Comparison of ENCODE assay signal across 8 mouse cellular contexts in the genomic region with DNA sequence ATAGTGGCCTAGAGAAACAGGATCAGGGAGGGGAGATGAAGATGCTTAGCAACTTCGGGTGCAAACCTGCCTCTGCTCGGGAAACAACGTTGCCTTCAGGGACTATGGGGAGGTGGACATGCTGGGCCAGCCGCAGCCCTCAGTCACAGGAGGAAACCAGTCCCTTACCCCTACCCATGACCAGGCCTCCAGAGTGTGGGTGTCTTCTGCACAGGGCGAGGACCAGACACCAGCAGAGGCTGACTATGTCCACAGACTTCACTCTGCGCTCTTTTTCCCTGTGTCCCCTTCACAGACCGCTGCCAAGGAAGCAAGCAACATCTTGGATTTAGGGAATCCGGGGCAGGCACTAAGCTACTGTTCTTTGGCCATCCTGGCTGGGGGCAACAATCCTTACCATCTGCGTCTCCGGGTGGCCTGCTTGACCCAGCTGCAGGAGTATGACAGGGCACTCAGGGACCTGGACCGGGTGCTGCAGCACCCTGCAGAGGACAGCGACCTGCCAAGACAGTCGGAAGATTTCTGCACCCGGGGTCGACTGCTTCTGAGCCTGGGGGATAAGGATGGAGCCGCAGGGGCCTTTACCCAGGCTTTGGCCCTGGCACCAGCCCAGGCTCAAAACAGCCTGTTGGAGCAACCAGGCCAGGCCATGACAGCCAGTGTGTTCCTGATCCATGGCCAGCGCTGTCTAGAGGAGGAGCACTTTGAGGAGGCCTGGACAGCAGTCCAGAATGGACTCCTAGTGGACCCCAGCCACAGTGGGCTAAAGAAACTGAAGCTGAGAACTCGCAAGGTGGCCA. TPM values are rescaled to one million over a fixed set of nuclear protein-coding genes. Genes with fewer than 3 reads are reported as not detected.
DNase-seq lines count a peak whose midpoint lies in the region; ATAC-seq and TF ChIP-seq lines count a peak whose summit lies in the region.

No protein-coding gene starts in this region.

- TF ChIP-seq CTCF in kidney, postnatal 0 days (IDR thresholded peaks at IDR 0.05; ENCODE audit: low read depth) = no peak
- no peak for TF ChIP-seq CTCF in olfactory bulb, adult 2 months (IDR thresholded peaks at IDR 0.05; ENCODE audit: insufficient read depth, low read depth, low read length)

- no peaks in the 10 kb centered on the region; the same call in 1 of the 2 replicates for H3K4me1 ChIP-seq in kidney, postnatal 0 days (replicated peaks; ENCODE audit: insufficient read depth, low read length)
- H3K4me1 ChIP-seq in forebrain, embryonic 10.5 days = peaks cover 36% of the 10 kb centered on the region
- 0 out of 2 replicates have a peak, but pooled peaks cover 6% of the 10 kb centered on the region for H3K4me1 ChIP-seq in limb, embryonic 11.5 days (ENCODE audit: control insufficient read depth, insufficient read depth, low read length)
- H3K4me1 ChIP-seq in olfactory bulb, adult 2 months (ENCODE audit: control insufficient read depth, insufficient read depth, low read length) = peaks cover 17% of the 10 kb centered on the region

- H3K36me3 ChIP-seq in kidney, postnatal 0 days (ENCODE audit: insufficient read depth, low read length) = no peaks in the 10 kb centered on the region
- no peaks in the 10 kb centered on the region for H3K36me3 ChIP-seq in forebrain, embryonic 10.5 days (replicated peaks)
- no peaks in the 10 kb centered on the region for H3K36me3 ChIP-seq in limb, embryonic 11.5 days (ENCODE audit: control insufficient read depth, insufficient read depth, low read length)

- no peak for TF ChIP-seq POLR2A in olfactory bulb, adult 2 months (IDR thresholded peaks at IDR 0.05; ENCODE audit: insufficient read depth, low read depth, low read length)

- H3K27me3 ChIP-seq in kidney, postnatal 0 days (ENCODE audit: insufficient read depth, low read length) = no peaks in the 10 kb centered on the region
- peaks cover 63% of the 10 kb centered on the region for H3K27me3 ChIP-seq in forebrain, embryonic 10.5 days (ENCODE audit: poor library complexity, severe bottlenecking)
- no peaks in the 10 kb centered on the region for H3K27me3 ChIP-seq in limb, embryonic 11.5 days (ENCODE audit: control insufficient read depth, insufficient read depth, low read length)

- 80% methylated on average over 18 of the region's 18 CpGs for WGBS in kidney, postnatal 0 days
- WGBS in forebrain, embryonic 10.5 days = 86% methylated on average over 18 of the region's 18 CpGs
- WGBS in limb, embryonic 11.5 days = 83% methylated on average over 18 of the region's 18 CpGs
- WGBS in olfactory bulb, adult 2 months = 82% methylated on average over 18 of the region's 18 CpGs

- H3K9me3 ChIP-seq in kidney, postnatal 0 days (replicated peaks; ENCODE audit: low read length) = no peaks in the 10 kb centered on the region
- no peaks in the 10 kb centered on the region for H3K9me3 ChIP-seq in forebrain, embryonic 10.5 days
- H3K9me3 ChIP-seq in limb, embryonic 11.5 days (ENCODE audit: control insufficient read depth, low read length) = no peaks in the 10 kb centered on the region

- no peak overlapping the region for H3K27ac ChIP-seq in kidney, postnatal 0 days
- peak overlapping the region; percentile 85 for H3K27ac ChIP-seq in forebrain, embryonic 10.5 days
- peak overlapping the region; percentile 60; the same call in 1 of the 2 replicates for H3K27ac ChIP-seq in limb, embryonic 11.5 days (replicated peaks; ENCODE audit: low read depth, low read length)
- peak overlapping the region; percentile 23; the same call in 1 of the 2 replicates for H3K27ac ChIP-seq in olfactory bulb, adult 2 months (ENCODE audit: insufficient read depth, low read depth, low read length)

- ATAC-seq in kidney, postnatal 0 days (replicated peaks; ENCODE audit: low FRiP score, low read depth) = no peak
- no peak for ATAC-seq in limb, embryonic 11.5 days (ENCODE audit: insufficient number of reproducible peaks, low FRiP score, low TSS enrichment, low read depth)

- H3K4me2 ChIP-seq in kidney, postnatal 0 days (ENCODE audit: low read length) = peak overlapping the region; percentile 63
- H3K4me2 ChIP-seq in limb, embryonic 11.5 days (ENCODE audit: low read depth, severe bottlenecking) = peak overlapping the region; percentile 43

- no peak overlapping the region; the same call in 1 of the 2 replicates for H3K4me3 ChIP-seq in kidney, postnatal 0 days (replicated peaks; ENCODE audit: low read depth, low read length)
- peak overlapping the region; percentile 51 for H3K4me3 ChIP-seq in forebrain, embryonic 10.5 days
- peak overlapping the region; percentile 26; the same call in 1 of the 2 replicates for H3K4me3 ChIP-seq in limb, embryonic 11.5 days (ENCODE audit: low read depth, low read length)
- H3K4me3 ChIP-seq in olfactory bulb, adult 2 months (ENCODE audit: insufficient read depth, low read depth, low read length) = no peak overlapping the region

- peak overlapping the region; percentile 54; the same call in 1 of the 2 replicates for H3K9ac ChIP-seq in kidney, postnatal 0 days (ENCODE audit: low read depth, low read length)
- H3K9ac ChIP-seq in limb, embryonic 11.5 days (ENCODE audit: low read length) = peak overlapping the region; percentile 49

- DNase-seq in kidney, postnatal 0 days (ENCODE audit: low spot score) = no peak
- DNase-seq in kidney, postnatal 4 days = no peak
- no peak for DNase-seq in forebrain, embryonic 10.5 days (ENCODE audit: extremely low spot score, low spot score)
- no peak for DNase-seq in limb, embryonic 11.5 days (ENCODE audit: low spot score)
- DNase-seq in right cerebral cortex, postnatal 4 days = no peak
- no peak for DNase-seq in retina, embryonic 14.5 days (ENCODE audit: low spot score)
- DNase-seq in urinary bladder, postnatal 10 days (ENCODE audit: low spot score) = no peak

RNA-seq across cellular contexts. Expression of gene Mmel1, which starts 4.2 kb away (rescaled TPM):
- polyA plus RNA-seq in kidney, postnatal 0 days (2015; fragmentation: Nextera tagmentation; extraction: Ambion mirVana) = not detected in 2 replicates
- 0.09 and 0.14 TPM in 2 replicates for polyA plus RNA-seq in forebrain, embryonic 10.5 days (2016; fragmentation: Nextera tagmentation; extraction: Ambion mirVana)
- polyA plus RNA-seq in limb, embryonic 11.5 days (2014; fragmentation: Nextera tagmentation; extraction: Ambion mirVana) = not detected in 2 replicates
- polyA plus RNA-seq in olfactory bulb, adult 2 months (2012; ENCODE audit: insufficient read depth, insufficient read length, low replicate concordance, missing spikeins) = not detected in 2 replicates

RNA-seq across cellular contexts. Expression of gene Ttc34, which starts 27.9 kb away (rescaled TPM):
- 0.30 and 0.34 TPM in 2 replicates for polyA plus RNA-seq in kidney, postnatal 0 days (2015; fragmentation: Nextera tagmentation; extraction: Ambion mirVana)
- polyA plus RNA-seq in forebrain, embryonic 10.5 days (2016; fragmentation: Nextera tagmentation; extraction: Ambion mirVana) = 0.58 and 0.61 TPM in 2 replicates
- polyA plus RNA-seq in limb, embryonic 11.5 days (2014; fragmentation: Nextera tagmentation; extraction: Ambion mirVana) = 0.10 and 0.32 TPM in 2 replicates
- polyA plus RNA-seq in olfactory bulb, adult 2 months (2012; ENCODE audit: insufficient read depth, insufficient read length, low replicate concordance, missing spikeins) = not detected in 2 replicates

RNA-seq across cellular contexts. Expression of gene Fam213b, which starts 33.8 kb away (rescaled TPM):
- polyA plus RNA-seq in kidney, postnatal 0 days (2015; fragmentation: Nextera tagmentation; extraction: Ambion mirVana) = 40.6 and 42.0 TPM in 2 replicates
- polyA plus RNA-seq in forebrain, embryonic 10.5 days (2016; fragmentation: Nextera tagmentation; extraction: Ambion mirVana) = 36.1 and 36.3 TPM in 2 replicates
- polyA plus RNA-seq in limb, embryonic 11.5 days (2014; fragmentation: Nextera tagmentation; extraction: Ambion mirVana) = 37.4 and 41.9 TPM in 2 replicates
- not detected in 2 replicates for polyA plus RNA-seq in olfactory bulb, adult 2 months (2012; ENCODE audit: insufficient read depth, insufficient read length, low replicate concordance, missing spikeins)

Comparison
In these comparisons a context has a peak if more than half of its experiments do, and no peak if none do; other contexts are left out.
1. H3K4me3 ChIP-seq: peak in forebrain, embryonic 10.5 days (single experiment) and limb, embryonic 11.5 days (single experiment); none in kidney, postnatal 0 days (single experiment) and olfactory bulb, adult 2 months (single experiment).
2. RNA of gene Fam213b, which starts 33.8 kb away (polyA plus RNA-seq): 40.6 to 42.0 TPM in kidney, postnatal 0 days, 37.4 to 41.9 TPM in limb, embryonic 11.5 days and 36.1 to 36.3 TPM in forebrain, embryonic 10.5 days; not detected in olfactory bulb, adult 2 months; every median in the first group is over 10 times any median in the second.